Mouse (Mus musculus) leukemia stem cell, adult 10-12 weeks (primary cell): ENCODE measurements around the gene Sf3a3. TPM values are rescaled to one million over a fixed set of nuclear protein-coding genes. Genes with fewer than 3 reads are reported as not detected.

ENCODE experiments used
- polyA plus RNA-seq: library from polyadenylated mRNA; stranded (reverse); fragments of >175 nt; gene quantifications from 2 replicates; pipeline ENCODE4 v1.2.3, GENCODE M21; 2012; ENCODE audit warnings: low replicate concordance

The Sf3a3 gene
- 12.2 and 18.6 TPM in 2 replicates for polyA plus RNA-seq

DNA sequence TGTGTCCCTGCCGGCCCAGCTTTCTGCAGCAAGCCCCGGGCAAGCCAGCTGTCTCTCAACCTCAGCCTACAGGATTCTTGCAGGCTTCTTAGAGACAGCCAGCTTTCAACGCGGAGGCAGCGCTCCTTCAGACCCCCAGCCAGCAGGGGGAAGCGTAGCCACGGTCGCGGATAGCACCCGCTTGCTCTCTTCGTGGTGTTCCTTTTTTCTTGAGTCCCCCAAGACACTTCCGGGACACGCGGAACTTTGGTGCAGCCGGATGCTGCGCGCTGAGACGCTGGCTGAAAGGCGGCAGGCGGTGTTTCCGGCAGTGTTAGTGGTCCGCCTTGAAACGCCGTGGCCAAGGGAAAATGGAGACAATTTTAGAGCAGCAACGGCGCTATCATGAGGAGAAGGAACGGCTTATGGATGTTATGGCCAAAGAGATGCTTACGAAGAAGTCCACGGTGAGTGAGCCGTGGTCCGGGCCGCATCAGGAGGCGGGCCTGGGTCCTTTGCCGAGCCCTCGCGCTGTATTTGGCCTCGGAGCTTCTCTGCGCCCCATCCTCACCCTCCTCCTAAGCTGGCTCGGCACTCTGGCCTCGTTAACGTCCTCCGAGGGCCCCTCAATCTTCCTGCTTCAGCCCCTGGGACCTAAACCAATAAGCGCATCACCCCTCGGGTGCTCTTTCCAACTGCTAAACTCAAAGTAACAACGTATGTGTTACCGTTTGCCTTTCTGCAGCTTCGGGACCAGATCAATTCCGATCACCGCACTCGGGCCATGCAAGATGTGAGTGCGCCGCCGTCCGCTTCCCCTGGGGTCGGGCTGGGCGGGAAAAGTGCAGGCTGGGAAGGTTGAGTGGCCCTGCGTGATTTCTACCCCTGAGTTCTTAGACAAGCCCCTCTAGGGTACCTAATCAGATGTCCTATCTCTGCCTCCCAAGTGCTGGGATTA is at the start of gene Sf3a3:
Gene Sf3a3 (plus strand): TSS at position 232 of the 937 bp plus-strand sequence.

DNA sequence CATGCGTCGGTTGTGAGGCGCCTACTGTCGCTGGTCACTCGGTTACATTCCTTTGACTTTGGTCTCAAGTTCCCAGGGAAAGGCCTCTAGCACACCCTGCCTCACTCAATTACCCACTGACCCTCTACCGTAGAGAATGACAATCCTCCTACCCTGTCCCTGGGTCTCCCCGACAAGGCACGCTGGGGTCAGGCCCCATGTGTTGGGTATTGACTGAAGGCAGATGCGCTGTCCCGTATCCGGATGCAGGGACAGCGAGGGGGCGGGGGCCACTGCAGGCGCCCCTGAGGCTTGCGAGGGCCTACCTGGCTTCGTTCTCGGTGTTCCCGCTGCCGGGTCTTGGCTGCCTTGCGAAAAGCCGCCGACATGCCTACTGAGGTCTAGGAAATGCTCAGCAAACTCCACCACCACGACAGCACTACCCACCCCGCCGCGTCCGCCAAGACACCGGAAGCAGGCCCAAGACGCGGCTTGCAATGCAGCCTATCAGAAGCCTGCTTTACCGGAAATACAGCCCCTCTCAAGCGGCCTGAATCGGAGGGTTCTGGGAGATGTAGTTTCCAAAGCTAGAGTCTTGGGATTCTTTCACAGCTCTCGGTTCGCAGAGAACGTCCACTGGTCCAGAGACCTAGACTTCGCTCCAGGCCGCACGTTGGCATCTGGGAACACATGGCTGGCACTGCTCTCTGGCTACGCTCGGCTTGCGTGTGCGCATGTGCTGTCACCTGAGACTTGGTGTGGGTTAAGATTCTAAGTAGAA is 21.3 kb upstream of the Sf3a3 start, which contains the start of gene Utp11:
Gene Utp11 (minus strand): TSS at position 466 of the 760 bp plus-strand sequence.

GRCm38 (mm10) chr4:124700248-124700971 is 14.2 kb upstream of the Sf3a3 start, which contains the start of gene Fhl3:
TSS of gene Fhl3 (plus strand) at chr4:124700701.

GRCm38 (mm10) chr4:124741376-124742343 is 27.1 kb downstream of the Sf3a3 start, which contains the start of gene Inpp5b:
TSS of gene Inpp5b (plus strand) at chr4:124741850.

Other genes with a start within 250 kb of the Sf3a3 start
- gene 3100002H09Rik, start 104.0 kb upstream of the Sf3a3 start, polyA plus RNA-seq = not detected in 2 replicates
- gene Pou3f1, start 58.0 kb upstream of the Sf3a3 start, polyA plus RNA-seq = 0.07 TPM in 1 of 2 replicates, not detected in the other
- 2.0 and 5.7 TPM in 2 replicates for gene Utp11, start 21.2 kb upstream of the Sf3a3 start, polyA plus RNA-seq
- gene Fhl3, start 14.1 kb upstream of the Sf3a3 start, polyA plus RNA-seq = 4.7 and 5.2 TPM in 2 replicates
- 13.6 and 14.0 TPM in 2 replicates for gene Inpp5b, start 27.1 kb downstream of the Sf3a3 start, polyA plus RNA-seq
- 20.5 and 27.9 TPM in 2 replicates for gene Mtf1, start 87.3 kb downstream of the Sf3a3 start, polyA plus RNA-seq
- gene Yrdc, start 135.9 kb downstream of the Sf3a3 start, polyA plus RNA-seq = 15.5 and 19.7 TPM in 2 replicates
- 16.5 and 22.6 TPM in 2 replicates for gene 1110065P20Rik, start 136.4 kb downstream of the Sf3a3 start, polyA plus RNA-seq
- 0.06 TPM in 2 replicates for gene Maneal, start 147.4 kb downstream of the Sf3a3 start, polyA plus RNA-seq
- not detected in 2 replicates for gene Epha10, start 166.1 kb downstream of the Sf3a3 start, polyA plus RNA-seq
- gene 9930104L06Rik, start 222.3 kb downstream of the Sf3a3 start, polyA plus RNA-seq = 1.1 and 4.2 TPM in 2 replicates
- gene Cdca8, start 224.5 kb downstream of the Sf3a3 start, polyA plus RNA-seq = 99.6 and 162 TPM in 2 replicates